Mouse (Mus musculus): ENCODE results near the gene Gm17657.
"Not testable (repeated sequence)": the region's sequence is repeated elsewhere in the genome, so short reads cannot be mapped to it uniquely, and the experiment has no call there.

The Gm17657 gene

GRCm38 (mm10) chr17:29545241-29545640 lies 4.2 kb downstream of the Gm17657 start:
- no peak for DNase-seq (ENCODE audit: low read depth)

DNA sequence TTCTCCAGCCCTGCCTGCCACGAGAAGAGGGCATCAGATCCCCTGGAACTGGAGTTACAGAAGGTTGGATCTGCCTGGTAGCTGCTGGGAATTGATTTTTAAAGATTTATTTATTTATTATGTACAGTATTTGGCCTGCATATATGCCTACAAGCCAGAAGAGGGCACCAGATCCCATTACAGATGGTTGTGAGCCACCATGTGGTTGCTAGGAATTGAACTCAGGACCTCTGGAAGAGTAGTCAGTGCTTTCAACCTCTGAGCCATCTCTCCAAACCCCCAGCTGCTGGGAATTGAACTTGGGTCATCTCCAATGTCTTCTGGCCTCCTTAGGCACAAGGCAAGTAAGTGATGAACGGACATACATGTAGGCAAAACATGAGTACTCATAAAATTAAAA lies 5.4 kb downstream of the Gm17657 start:
- DNase-seq (ENCODE audit: low read depth), result no peak

DNA sequence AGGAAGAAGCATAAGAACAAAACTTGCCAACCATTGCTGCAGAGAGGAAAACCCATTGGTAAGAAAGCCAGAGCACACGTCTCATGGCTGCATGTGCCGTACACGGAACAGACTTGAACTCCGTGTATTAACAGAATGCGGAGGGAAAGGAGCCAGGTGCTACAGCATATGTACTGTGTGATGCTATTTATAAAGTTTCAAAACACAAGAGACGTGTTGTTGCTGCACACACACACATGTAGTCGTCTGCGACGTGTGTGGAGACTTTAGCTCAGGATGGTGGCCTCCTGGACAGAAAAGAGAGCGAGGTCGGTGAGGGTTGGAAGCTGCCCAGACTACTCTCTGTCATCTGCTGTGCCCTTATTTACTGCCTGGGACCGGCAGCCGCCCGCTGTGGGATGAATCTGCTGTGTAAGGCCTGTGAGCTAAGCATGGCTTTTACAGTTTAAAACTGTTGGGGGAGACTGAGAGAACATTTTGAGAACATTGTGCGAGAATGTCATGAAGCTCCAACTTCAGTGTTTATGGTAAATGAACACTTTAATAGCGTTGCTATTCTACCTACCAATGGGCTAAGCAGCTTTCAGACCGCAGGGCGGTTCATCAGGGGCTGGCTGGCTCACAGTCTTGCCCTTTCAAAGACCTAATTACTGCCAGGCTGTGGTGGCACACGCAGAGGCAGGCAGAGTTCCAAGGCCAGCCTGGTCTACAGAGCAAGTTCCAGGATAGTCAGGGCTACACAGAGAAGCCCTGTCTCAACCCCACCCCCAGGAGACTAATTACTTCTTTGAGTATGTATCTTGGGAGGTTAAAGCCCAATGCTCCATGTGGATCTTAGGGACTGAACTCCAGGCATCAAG lies 6.4 kb downstream of the Gm17657 start:
- no peak for DNase-seq (ENCODE audit: low read depth)

- DNase-seq (ENCODE audit: low read depth), result peak; percentile 98
These were observed 8.0 kb downstream of the Gm17657 start for GRCm38 (mm10) chr17:29541419-29541818.

DNA sequence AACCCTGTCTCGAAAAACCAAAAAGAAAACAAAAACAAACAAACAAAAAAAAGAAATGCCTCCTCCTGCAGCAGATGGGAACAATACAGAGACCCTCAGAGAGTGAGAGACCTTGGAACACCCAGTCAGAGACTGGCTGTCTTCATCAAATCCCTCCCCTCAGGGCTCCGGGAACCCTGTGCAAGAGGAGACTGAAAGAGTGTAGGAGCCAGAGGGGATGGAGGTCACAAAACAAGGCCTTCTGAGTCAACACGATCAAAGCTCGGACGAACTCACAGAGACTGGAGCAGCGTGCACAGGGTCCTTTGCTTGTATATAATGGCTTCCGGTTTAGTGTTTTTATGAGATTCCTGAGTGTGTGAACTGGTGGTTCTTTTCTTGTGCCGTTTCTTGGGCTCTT lies 9.0 kb downstream of the Gm17657 start:
- no peak for DNase-seq (ENCODE audit: low read depth)

- no peak for DNase-seq (ENCODE audit: low read depth)
These were observed 15.6 kb downstream of the Gm17657 start for GRCm38 (mm10) chr17:29533866-29534265.

GRCm38 (mm10) chr17:29531757-29532384 lies 17.6 kb downstream of the Gm17657 start:
- DNase-seq (ENCODE audit: low read depth), result no peak

GRCm38 (mm10) chr17:29531278-29531677 lies 18.2 kb downstream of the Gm17657 start:
- no peak for DNase-seq (ENCODE audit: low read depth)

- DNase-seq (ENCODE audit: low read depth), result no peak
These were observed 18.9 kb downstream of the Gm17657 start for GRCm38 (mm10) chr17:29530508-29530907.

DNA sequence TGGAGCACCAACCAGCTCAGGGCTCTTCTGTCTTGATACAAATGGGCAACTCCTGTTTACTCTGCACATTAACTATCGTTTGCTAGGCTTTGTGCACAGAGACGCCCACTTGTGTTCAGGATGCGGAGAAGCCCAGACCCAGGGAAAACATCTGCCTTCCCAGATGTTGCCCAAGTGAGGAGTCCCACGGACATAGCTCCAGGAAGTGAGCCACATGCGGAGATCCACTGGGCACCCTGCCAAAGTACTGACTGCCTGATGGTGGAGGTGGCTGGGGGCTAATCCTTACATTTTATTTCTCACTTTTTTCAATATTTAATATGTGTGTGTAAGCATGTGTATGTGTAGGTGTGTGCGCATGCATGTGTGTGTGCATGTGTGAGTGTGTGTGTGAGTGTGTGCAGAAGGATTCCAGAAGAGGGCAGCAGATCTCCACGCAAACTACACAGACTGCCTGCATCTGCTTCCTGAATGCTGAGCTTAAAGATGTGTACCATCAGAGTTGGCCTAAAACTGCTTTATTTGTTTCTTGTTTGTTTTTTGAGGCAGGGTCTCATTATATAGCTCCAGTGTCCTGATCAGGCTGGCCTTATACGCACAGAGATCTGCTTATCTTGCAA lies 20.8 kb downstream of the Gm17657 start:
- DNase-seq (ENCODE audit: low read depth), result no peak

GRCm38 (mm10) chr17:29525613-29526012 lies 23.8 kb downstream of the Gm17657 start:
- DNase-seq (ENCODE audit: low read depth), result no peak

GRCm38 (mm10) chr17:29519731-29520130 lies 29.7 kb downstream of the Gm17657 start:
- no peak for DNase-seq (ENCODE audit: low read depth)

- not testable (repeated sequence) for DNase-seq (ENCODE audit: low read depth)
These were observed 30.8 kb downstream of the Gm17657 start for GRCm38 (mm10) chr17:29518665-29519064.

GRCm38 (mm10) chr17:29514435-29514834 lies 35.0 kb downstream of the Gm17657 start:
- DNase-seq (ENCODE audit: low read depth), result peak; percentile 61

DNA sequence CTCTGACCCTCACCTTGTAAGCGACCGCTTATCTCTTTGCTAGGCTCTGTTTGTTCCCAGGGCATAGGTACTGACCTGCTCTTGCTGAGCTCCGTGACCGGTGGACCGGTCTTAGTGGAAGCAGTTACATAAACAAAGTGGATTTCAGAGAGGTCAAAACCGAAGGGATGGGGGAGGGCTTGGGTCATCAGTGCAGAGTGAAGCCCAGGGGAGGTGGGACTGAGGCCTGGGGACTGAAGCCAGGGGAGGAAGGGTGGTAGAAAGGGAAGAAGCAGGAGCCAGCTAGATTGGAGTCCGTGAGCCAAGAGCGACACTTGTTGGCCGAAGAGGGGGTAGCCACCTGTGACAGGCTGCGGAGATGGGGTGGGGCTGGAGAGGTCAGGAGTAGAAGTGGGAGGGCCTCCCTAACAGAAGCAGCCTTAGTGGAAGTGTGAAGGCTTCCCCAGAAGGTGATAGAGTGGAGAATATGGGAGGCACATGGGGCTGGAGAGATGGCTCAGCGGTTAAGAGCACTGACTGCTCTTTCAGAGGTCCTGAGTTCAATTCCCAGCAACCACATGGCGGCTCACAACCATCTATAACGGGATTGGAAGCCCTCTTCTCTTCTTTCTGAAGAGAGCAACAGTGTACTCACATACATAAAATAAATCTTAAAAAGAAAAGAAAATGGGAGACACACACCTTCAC lies 36.3 kb downstream of the Gm17657 start:
- DNase-seq (ENCODE audit: low read depth), result no peak

DNA sequence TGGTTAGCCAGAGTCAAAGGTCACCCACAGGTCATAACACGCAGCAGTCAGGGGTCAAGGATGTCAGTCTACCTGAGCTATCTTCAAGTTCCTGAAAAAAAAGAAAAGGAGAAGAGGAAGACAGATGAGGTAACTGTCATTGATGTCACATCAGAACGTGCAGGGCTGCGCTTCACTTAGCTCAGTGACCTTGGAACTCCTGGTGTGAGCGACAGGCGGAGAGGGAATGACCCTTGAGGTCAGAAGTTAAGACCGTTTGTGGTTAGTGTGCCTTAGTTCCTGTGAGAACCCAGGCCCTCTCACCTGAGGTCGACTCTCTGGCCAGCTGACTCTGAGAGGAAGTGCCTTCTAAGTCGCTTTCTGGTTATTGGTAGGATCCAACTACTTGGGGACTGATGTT lies 38.7 kb downstream of the Gm17657 start:
- no peak for DNase-seq (ENCODE audit: low read depth)

DNA sequence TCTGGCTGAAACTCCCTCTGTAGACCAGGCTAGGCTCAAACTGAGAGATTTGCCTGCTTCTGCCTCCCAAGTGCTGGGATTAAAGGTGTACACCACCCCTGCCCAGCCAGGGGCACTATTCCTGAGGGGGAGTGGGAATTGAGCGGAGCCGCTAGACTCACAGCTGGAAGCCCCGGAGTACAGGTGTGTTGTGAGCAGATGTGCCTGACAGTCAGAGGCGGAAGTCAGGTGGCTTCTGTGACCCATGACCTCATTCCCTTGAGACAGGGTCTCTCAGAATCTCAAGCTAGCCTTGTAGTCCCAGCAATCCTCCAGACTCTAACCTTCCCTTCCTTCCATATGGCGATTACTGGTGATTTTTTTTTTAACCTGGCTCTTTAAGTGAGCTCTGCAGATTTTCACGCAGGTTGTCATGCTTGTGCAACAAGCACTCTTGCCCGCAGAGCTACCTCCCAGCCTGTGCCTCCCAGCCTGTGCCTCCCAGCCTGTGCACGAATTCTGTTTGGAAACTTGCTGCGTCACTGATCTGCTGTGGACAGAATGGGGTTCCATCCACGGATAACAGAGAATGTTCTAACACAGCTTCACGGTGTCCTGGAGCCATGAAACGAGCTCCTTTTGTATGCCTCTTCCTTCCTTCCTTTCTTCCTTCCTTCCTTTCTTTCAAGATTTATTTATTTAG lies 40.4 kb downstream of the Gm17657 start:
- no peak for DNase-seq (ENCODE audit: low read depth)

- no peak for DNase-seq (ENCODE audit: low read depth)
These were observed 45.7 kb downstream of the Gm17657 start for GRCm38 (mm10) chr17:29503700-29504099.

- no peak for DNase-seq (ENCODE audit: low read depth)
These were observed 46.5 kb downstream of the Gm17657 start for GRCm38 (mm10) chr17:29502669-29503665.

GRCm38 (mm10) chr17:29502005-29502668 lies 47.3 kb downstream of the Gm17657 start:
- DNase-seq (ENCODE audit: low read depth), result no peak

Data from fibroblast of lung, adult 2 months (primary cell).